Mouse (Mus musculus): Measurements from ENCODE around the gene Usp21. TPM values are rescaled to one million over a fixed set of nuclear protein-coding genes. Genes with fewer than 3 reads are reported as not detected.
"Not testable (repeated sequence)": the region's sequence is repeated elsewhere in the genome, so short reads cannot be mapped to it uniquely, and the experiment has no call there.

Usp21 gene
- 39.1 and 60.0 TPM in 2 replicates for polyA plus RNA-seq (2011; ENCODE audit: insufficient read depth, insufficient read length, low replicate concordance, missing spikeins)

- TF ChIP-seq POLR2A (IDR thresholded peaks at IDR 0.05; ENCODE audit: borderline replicate concordance, control insufficient read depth, low read depth, low read length) (peak; percentile 80; the same call in 1 of the 2 replicates), CTCF (IDR thresholded peaks at IDR 0.05; ENCODE audit: control insufficient read depth, insufficient read depth, low read length) (no peak)
- H3K4me1 ChIP-seq (ENCODE audit: control insufficient read depth, insufficient read depth, low read length) = peaks cover 3% of the 10 kb centered on the region
- peak within 1 kb of the TSS; percentile 65 for H3K27ac ChIP-seq (ENCODE audit: control insufficient read depth, insufficient read depth, low read depth, low read length, poor library complexity)
- WGBS = 1% methylated on average over 49 of the region's 49 CpGs
- peak within 1 kb of the TSS; percentile 74 for H3K4me3 ChIP-seq (replicated peaks; ENCODE audit: control insufficient read depth, low read depth, low read length)
Measured at GRCm38 (mm10) chr1:171287136-171288081, at the start of gene Usp21. TSS of gene Usp21 (minus strand) at chr1:171287991.

DNA sequence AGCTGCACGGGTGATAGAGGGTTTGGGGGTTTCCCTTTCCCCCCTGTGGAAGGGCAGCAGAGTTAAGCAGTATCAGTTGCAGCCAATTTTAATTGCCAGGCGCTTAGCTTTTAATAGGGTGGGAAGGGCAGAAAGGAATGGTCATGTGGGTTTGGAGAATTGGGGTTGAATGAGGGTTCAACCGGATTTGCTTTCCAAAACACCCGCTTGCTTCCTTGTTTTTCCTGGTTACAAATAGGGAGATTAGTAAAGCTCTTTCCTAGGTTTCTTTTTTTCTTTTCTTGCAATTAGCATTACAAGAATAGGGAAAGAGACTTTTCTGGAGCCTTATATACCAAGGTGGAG, 42.4 kb upstream of the Usp21 start:
- WGBS = under 1% methylated on average over 4 of the region's 4 CpGs
- Histone ChIP-seq H3K4me1 (ENCODE audit: control insufficient read depth, insufficient read depth, low read length) (peaks cover 1% of the 10 kb centered on the region; the same call in 1 of the 2 replicates), H3K27ac (ENCODE audit: control insufficient read depth, insufficient read depth, low read depth, low read length, poor library complexity) (peak overlapping the region; percentile 56; the same call in 1 of the 2 replicates), H3K4me3 (replicated peaks; ENCODE audit: control insufficient read depth, low read depth, low read length) (peak overlapping the region; percentile 82)
- TF ChIP-seq POLR2A (IDR thresholded peaks at IDR 0.05; ENCODE audit: borderline replicate concordance, control insufficient read depth, low read depth, low read length) (no peak), CTCF (IDR thresholded peaks at IDR 0.05; ENCODE audit: control insufficient read depth, insufficient read depth, low read length) (no peak)

DNA sequence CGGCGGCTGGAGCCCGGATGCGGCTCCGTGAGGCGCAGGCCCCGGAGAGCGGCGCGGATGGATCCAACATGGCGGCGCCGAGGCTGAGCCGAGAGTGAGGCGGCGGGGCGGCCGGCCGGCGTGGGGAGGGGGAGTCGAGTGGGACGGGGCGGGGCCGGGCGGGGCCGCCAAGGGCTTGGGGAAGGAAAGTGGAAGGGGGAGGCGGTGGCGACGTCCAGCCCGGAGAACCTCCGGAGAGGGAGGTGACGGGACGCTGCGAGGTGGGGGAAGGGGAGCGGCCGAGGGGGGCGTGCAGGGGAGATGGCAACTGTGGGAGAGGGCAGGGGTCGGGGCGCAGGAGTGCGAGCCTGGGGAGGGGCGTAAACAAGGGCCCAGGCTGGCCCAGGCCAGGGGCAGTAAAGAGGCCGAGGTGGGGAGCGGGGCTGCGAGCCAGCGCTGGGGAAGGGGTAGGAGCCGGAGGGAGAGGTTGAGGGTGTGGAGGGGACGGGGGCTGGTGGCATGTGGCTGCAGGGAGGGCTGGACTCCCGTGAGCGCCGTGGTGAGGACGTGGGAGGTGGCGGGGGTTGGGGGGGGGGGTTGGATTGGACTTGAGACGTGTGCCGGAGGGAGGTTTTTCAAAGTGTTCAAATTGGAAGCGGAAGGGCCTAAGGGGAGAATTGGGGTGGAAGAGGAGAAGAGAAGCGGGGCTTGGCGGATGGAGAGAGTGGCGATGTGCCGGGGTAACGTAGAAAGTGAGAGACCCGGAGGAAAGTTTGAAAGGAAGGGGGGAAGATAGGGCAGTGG, 41.8 kb upstream of the Usp21 start:
- Histone ChIP-seq H3K4me1 (ENCODE audit: control insufficient read depth, insufficient read depth, low read length) (peaks cover 1% of the 10 kb centered on the region; the same call in 1 of the 2 replicates), H3K4me3 (replicated peaks; ENCODE audit: control insufficient read depth, low read depth, low read length) (peak overlapping the region; percentile 82), H3K27ac (ENCODE audit: control insufficient read depth, insufficient read depth, low read depth, low read length, poor library complexity) (peak overlapping the region; percentile 99)
- TF ChIP-seq CTCF (IDR thresholded peaks at IDR 0.05; ENCODE audit: control insufficient read depth, insufficient read depth, low read length) (no peak), POLR2A (IDR thresholded peaks at IDR 0.05; ENCODE audit: borderline replicate concordance, control insufficient read depth, low read depth, low read length) (peak; percentile 39; the same call in 1 of the 2 replicates)
- WGBS = 2% methylated on average over 52 of the region's 61 CpGs

DNA sequence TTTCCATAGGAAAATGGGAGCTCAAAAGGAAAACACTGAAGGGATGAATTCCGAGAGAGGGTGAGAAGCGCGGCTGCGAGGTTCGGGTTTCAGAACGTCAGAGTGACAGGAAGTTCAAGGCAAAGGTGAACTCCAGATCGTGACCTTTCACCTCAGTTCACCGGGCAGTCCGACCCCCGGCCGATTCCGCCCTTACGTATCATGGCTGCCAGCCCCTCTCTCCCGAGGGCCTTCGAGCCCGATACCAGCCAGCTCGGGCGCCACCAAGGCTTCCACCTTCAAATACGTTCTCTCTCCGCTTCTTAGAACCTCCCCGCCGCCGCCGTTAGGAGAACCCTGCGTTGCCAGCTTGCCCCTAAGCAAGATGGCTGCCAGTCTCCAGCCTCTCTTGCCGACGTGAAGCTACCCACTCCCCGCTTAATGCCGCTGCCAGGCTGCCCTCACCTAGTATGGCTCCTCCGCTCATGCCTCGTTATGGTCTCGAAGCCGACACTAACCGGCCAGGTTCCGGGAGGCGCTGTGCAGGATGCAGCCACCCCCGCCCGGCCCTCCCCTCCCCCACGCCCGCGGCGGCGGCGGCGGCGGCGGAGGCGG, 41.1 kb upstream of the Usp21 start, which contains the start of gene Dedd:
Dedd (plus strand) TSS at position 307 of the 594 bp plus-strand sequence.
- H3K4me1 ChIP-seq (ENCODE audit: control insufficient read depth, insufficient read depth, low read length) = peaks cover 1% of the 10 kb centered on the region; the same call in 1 of the 2 replicates

DNA sequence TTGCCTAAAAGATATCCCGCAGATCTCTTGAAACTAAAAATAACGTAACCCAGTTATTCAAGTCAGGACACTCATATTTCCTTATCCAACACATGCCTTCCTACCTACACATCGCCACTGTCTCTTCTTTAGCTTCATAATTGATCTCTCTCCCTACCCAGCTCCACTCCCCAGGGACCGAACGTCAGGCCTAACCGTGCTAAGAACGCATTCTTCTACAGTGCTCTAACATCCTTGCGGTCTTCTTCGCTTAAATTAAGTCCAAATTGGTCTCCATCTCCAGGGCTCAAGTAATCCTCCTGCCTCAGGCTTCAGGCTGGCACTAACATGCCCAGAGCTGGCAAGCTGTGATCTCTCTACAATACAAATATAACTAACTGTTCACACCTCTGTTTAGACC, 40.5 kb upstream of the Usp21 start:
- peaks cover 1% of the 10 kb centered on the region; the same call in 1 of the 2 replicates for H3K4me1 ChIP-seq (ENCODE audit: control insufficient read depth, insufficient read depth, low read length)

More for the DNA sequence above, 41.1 kb upstream of the Usp21 start, which contains the start of gene Dedd:
- peak within 1 kb of the TSS; percentile 85 for H3K4me3 ChIP-seq (replicated peaks; ENCODE audit: control insufficient read depth, low read depth, low read length)
- H3K27ac ChIP-seq (ENCODE audit: control insufficient read depth, insufficient read depth, low read depth, low read length, poor library complexity) = peak within 1 kb of the TSS; percentile 99
- TF ChIP-seq CTCF (IDR thresholded peaks at IDR 0.05; ENCODE audit: control insufficient read depth, insufficient read depth, low read length) (no peak; the same call in 1 of the 2 replicates), POLR2A (IDR thresholded peaks at IDR 0.05; ENCODE audit: borderline replicate concordance, control insufficient read depth, low read depth, low read length) (peak; percentile 44; the same call in 1 of the 2 replicates)
- 2% methylated on average over 48 of the region's 48 CpGs for WGBS

GRCm38 (mm10) chr1:171326588-171326987, 38.8 kb upstream of the Usp21 start:
- H3K27ac ChIP-seq (ENCODE audit: control insufficient read depth, insufficient read depth, low read depth, low read length, poor library complexity); H3K4me3 ChIP-seq (replicated peaks; ENCODE audit: control insufficient read depth, low read depth, low read length); H3K4me1 ChIP-seq (ENCODE audit: control insufficient read depth, insufficient read depth, low read length): not testable (repeated sequence)
- WGBS = 32% methylated on average over 4 of the region's 4 CpGs

More for the DNA sequence above, 40.5 kb upstream of the Usp21 start:
- 33% methylated on average over 9 of the region's 9 CpGs for WGBS
- peak overlapping the region; percentile 85 for H3K4me3 ChIP-seq (replicated peaks; ENCODE audit: control insufficient read depth, low read depth, low read length)
- peak overlapping the region; percentile 99; the same call in 1 of the 2 replicates for H3K27ac ChIP-seq (ENCODE audit: control insufficient read depth, insufficient read depth, low read depth, low read length, poor library complexity)
- no peak for TF ChIP-seq CTCF (IDR thresholded peaks at IDR 0.05; ENCODE audit: control insufficient read depth, insufficient read depth, low read length)
- TF ChIP-seq POLR2A (IDR thresholded peaks at IDR 0.05; ENCODE audit: borderline replicate concordance, control insufficient read depth, low read depth, low read length) = no peak

- Histone ChIP-seq H3K4me1 (ENCODE audit: control insufficient read depth, insufficient read depth, low read length) (no peaks in the 10 kb centered on the region; the same call in 1 of the 2 replicates), H3K27ac (ENCODE audit: control insufficient read depth, insufficient read depth, low read depth, low read length, poor library complexity) (no peak overlapping the region), H3K4me3 (replicated peaks; ENCODE audit: control insufficient read depth, low read depth, low read length) (no peak overlapping the region)
- no peak for TF ChIP-seq CTCF (IDR thresholded peaks at IDR 0.05; ENCODE audit: control insufficient read depth, insufficient read depth, low read length)
- no peak for TF ChIP-seq POLR2A (IDR thresholded peaks at IDR 0.05; ENCODE audit: borderline replicate concordance, control insufficient read depth, low read depth, low read length)
- 89% methylated on average over 2 of the region's 2 CpGs for WGBS
Measured at GRCm38 (mm10) chr1:171325571-171325970, 37.8 kb upstream of the Usp21 start.

All from bone marrow, adult 2 months (tissue).